Mouse (Mus musculus) inflammation-experienced regulatory T-cells (primary cell): ENCODE results near the gene Olfr1338. TPM values are rescaled to one million over a fixed set of nuclear protein-coding genes. Genes with fewer than 3 reads are reported as not detected.

Source experiments
- polyA plus RNA-seq, 2 experiments: library from polyadenylated mRNA; unstranded; fragments of 100-300 nt; shearing (Covaris generic); gene quantifications; one replicate each; pipeline ENCODE4 v1.2.1; 2017

Olfr1338 gene
- polyA plus RNA-seq: under 1 TPM in 1 of 2 experiments, not detected in 1; 0.45 TPM

DNA sequence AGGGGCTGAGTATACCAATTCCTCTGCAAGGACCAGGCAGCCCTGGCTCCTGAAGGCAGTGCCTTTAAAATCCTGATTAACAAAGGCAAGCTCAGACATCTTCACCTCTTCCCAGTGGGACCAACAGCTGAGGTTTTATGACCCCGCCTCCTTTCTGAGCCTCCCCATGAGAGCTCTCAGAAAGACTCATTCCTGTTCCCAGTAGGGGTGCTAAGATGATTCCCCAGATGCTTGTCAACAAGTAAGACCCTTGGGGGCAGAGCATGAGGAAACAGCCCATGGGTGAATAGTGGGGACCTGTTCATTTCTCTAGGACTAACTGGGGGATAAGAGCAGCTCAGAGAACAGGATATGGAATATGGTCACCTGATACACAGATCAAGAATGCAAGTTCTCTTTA, at the start of gene Olfr1338:
TSS of gene Olfr1338 (minus strand) at position 101 of the 400 bp plus-strand sequence.

DNA sequence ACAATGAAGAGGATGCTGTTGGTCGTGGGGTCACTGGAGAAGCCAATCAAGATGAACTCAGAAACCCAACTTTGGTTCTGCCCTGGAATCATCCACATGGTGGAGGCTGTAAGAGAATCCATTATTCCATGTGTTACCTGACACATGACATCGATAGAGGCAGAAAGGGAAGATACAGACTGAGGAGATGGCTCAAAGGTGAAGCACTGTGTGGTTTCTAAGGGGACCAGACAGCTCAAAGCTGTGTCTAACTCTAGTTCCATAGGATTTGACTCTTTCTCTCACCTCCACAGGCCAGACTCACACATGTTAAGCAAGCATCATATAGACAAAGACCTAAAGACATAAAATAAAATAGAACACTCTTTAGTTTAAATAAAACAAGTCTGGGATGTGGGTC, 23.9 kb upstream of the Olfr1338 start, which contains the start of gene Olfr1337:
TSS of gene Olfr1337 (minus strand) at position 101 of the 400 bp plus-strand sequence.

DNA sequence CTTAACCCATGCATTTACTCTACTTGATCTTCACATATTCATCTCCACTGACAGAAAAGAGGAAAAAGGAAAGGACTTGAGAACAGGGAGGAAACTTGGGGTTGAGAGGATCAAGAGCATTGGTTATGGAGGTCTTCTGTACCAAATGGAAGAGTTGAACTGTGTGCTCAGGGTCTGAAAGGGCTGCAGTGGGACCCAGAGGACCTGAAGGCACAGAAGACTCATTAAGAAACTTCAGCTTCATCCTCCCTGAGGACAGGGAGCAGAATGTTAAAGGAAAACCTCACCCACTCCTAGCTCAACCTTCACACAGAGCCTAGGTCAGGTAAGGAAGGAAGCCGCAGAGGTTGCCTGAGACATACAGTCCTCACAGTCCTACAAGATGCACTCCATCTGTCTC, 26.7 kb downstream of the Olfr1338 start, which contains the start of gene Olfr1339:
TSS of gene Olfr1339 (plus strand) at position 301 of the 400 bp plus-strand sequence.

DNA sequence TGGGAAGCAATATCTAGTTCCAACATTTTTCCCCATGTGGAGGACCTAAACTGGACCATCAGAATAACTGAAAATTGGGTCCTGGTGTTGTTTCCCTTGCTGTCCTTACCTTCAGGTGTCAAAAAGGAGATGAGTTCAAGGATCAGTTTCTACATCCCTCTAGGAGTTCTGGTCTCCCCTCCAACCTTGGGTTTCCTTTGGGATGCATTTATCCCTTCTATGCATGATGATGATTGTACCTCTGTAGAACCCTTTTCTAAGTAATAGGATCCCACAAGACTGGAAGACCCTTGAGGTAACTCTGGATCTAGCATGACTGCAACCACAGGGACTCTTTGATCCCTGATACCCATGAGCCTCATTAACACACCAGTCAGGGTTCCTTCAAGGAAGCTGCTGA, 38.7 kb downstream of the Olfr1338 start, which contains the start of gene Olfr1340:
TSS of gene Olfr1340 (plus strand) at position 301 of the 400 bp plus-strand sequence.

DNA sequence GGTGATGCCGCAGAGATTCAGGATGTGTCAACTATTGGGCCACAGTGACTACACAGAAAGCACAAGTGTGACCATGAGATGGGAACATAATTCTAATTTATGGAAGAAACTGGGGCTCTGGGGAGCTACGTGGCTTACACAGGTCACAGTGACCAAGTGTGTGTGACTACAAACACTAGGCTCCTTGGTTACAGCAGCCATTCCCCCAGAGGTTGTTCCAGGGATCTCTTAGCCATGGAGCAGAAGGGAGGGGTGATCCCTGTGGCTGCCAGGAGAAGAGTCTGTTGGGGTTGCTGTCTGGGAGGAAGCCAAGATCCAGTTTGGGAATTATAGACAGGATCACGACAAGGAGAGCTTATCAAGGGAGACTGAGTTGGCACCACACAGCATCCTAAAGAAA, 55.3 kb downstream of the Olfr1338 start, which contains the start of gene Olfr1341:
TSS of gene Olfr1341 (plus strand) at position 301 of the 400 bp plus-strand sequence.

Other genes starting within 250 kb of the Olfr1338 start
- under 1 TPM in 1 of 2 experiments, not detected in 1; 0.17 TPM for gene 2610528J11Rik, start 231.7 kb downstream of the Olfr1338 start, polyA plus RNA-seq
- gene Tmem125, start 214.7 kb downstream of the Olfr1338 start, polyA plus RNA-seq: under 1 TPM in 1 of 2 experiments, not detected in 1; 0.28 TPM
- under 1 TPM; 0.08 to 0.42 TPM for gene Cfap57, start 138.0 kb downstream of the Olfr1338 start, polyA plus RNA-seq
- gene Ebna1bp2, start 137.9 kb downstream of the Olfr1338 start, polyA plus RNA-seq: 100 to 1,000 TPM; 149 to 167 TPM
- not detected for gene Olfr62, start 99.8 kb downstream of the Olfr1338 start, polyA plus RNA-seq
- gene Olfr1342, start 66.0 kb downstream of the Olfr1338 start, polyA plus RNA-seq: not detected
- 1 to 10 TPM in 1 of 2 experiments, under 1 TPM in 1; 0.43 to 2.0 TPM for gene Olfr1341, start 55.2 kb downstream of the Olfr1338 start, polyA plus RNA-seq
- gene Olfr1340, start 38.6 kb downstream of the Olfr1338 start, polyA plus RNA-seq: under 1 TPM in 1 of 2 experiments, not detected in 1; 0.10 TPM
- not detected for gene Olfr1339, start 26.6 kb downstream of the Olfr1338 start, polyA plus RNA-seq
- not detected for gene Olfr1337, start 23.8 kb upstream of the Olfr1338 start, polyA plus RNA-seq
- gene Olfr1335, start 51.2 kb upstream of the Olfr1338 start, polyA plus RNA-seq: not detected
- not detected for gene Olfr1333, start 77.5 kb upstream of the Olfr1338 start, polyA plus RNA-seq
- 1 to 10 TPM in 1 of 2 experiments, under 1 TPM in 1; 0.10 to 3.5 TPM for gene Olfr1331, start 105.9 kb upstream of the Olfr1338 start, polyA plus RNA-seq
- gene Olfr1330, start 129.9 kb upstream of the Olfr1338 start, polyA plus RNA-seq: 1 to 10 TPM in 1 of 2 experiments, under 1 TPM in 1; 0.33 to 1.3 TPM
- gene Olfr1329, start 158.7 kb upstream of the Olfr1338 start, polyA plus RNA-seq: not detected
- under 1 TPM in 1 of 2 experiments, not detected in 1; 0.22 TPM for gene Olfr1328, start 179.9 kb upstream of the Olfr1338 start, polyA plus RNA-seq
- gene Lao1, start 202.8 kb upstream of the Olfr1338 start, polyA plus RNA-seq: under 1 TPM in 1 of 2 experiments, not detected in 1; 0.23 TPM